Mouse (Mus musculus) WW6 (cell line): ENCODE data around the gene Arid5b.
A peak's percentile ranks its signal among the peaks of the same experiment; 100 is the strongest.

Experiments used
- DNase-seq: peaks from one replicate; pipeline ENCODE4 v3.0.0-alpha.2; 2013; ENCODE audit warnings: low read depth, low spot score

Arid5b gene

DNA sequence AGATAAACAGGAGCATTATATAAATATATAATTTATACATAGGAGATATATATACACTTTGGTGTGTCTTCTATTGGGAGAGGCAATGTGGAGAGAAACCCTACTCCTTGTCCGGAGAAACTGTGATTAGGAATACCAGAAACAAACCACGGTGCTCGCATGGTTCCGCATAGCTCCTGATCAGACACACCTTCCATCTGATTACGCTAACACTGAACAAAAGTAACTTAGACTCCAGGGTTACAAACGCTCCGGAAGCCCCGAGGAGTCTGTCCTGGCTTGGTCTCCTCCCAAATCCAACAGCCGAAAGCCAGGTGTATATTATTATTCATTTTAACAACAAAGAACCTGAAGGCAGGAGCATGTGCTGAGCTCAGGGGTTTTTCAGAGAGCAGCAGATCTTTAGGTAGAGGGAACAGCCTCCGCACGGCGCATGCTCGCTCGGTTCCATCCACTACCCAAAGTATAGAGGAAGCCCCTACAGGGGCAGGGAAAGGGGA, 41.5 kb downstream of the Arid5b start:
- DNase-seq = no peak

DNA sequence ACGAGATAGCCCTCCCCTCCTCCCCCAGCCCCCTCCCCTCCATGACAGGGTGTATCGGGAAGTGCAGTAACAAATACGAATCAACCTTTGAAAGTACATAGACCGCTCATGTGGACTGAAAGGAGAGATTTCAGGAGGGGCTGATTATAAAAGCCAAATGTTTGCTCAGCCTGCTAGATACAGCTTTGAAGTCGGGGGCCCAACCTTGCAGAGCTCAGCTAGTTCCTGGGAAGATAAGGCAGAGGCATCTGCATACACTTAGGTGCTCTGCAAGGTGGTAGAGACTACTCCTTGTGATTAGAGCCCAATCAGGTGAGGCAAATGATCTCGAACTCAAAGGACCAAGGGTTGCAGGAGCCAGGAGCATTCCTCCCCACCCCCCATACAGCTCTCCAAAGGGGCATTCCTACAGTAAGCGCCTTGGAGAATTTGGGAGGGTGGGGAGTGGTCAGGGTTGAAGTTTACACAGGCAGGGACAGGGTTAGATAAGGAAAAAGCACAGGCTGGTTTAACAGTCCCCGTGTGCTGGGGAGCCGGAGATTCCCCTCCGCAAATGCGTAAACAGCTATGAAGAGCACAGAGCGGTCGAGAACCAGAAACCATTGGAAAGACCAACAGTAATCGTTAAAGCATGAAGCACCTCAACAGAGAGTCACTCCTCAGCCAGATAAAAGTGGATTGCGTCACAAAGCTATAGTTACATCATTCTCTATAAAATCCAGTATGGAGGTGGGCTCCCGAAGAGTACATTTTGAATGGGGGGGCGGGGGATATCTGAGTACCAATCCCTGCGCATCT, 47.0 kb downstream of the Arid5b start:
- DNase-seq = peak; percentile 42

DNA sequence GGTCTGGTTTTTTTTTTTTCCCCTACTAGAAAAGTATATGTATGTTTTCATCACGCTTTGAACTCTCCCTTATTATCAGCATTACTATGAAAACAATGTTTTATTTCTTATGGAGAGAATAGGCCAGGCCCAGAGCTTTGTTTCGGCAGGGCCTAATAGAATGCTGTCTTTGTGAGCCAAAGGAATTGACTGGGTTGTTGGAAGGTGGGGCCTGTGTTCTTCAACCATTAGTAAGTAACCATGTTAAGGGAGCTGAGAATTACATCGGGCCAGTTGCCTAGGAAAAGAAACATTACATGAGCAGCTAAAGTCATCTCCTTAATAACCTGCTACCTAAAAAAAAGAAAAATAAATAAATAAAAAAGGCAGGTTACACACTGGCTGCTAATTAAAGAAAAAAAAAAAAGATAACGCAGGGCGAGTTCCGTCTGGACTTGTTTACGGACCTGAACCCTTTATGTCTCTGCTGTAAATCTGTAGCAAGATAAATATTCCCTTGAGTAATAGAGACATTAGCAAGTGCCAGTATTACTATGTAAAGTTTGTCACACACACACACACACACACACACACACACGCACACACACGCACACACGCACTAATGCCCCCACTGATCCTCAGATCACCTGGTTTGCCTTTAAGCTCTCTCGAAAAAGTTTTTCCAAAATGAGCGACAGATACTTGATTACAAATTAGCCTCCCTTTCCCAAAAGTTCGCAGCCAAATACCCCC, 47.7 kb downstream of the Arid5b start:
- no peak for DNase-seq

DNA sequence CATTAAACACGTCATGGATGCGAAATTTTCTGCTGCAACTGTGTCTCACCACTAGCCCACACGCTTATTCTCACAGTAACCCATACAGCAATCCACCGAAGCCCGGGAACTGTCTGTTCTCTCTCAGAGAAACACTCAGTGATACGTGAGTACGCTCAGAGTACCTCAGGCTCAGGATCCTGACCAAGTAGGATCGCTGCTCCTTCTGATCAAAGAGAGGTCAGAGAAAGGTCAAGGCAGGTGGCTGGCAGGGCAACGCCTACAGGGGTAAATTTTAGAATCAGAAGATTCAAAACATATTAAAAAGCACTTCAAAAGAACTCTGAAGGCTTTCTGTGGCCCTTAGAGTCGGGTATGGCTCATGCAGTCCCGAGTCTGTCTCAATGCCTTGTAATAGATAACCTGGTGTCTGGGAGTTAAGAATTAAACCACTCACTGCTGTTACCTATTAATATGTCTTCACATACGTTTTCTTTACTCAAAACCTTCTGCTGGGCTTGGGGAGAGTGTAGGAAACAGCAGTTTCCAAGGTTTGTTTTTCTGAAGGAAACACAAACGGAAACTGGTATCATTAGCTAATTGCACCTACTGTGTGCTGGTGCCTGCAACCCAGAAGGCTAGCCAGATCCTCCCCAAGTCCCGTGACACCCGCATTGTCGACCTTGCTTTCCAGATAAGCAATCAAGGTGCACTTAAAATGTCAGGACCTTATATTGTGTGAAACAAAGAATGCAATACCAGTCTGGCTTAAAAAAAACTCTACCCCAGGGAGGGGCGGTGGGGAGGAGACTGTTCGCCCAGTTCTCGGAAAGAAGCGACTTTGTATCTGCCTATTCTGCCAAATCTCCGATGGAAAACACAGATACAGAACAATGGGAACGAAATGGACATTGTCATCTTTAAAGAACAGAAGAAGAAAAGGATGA, 48.6 kb downstream of the Arid5b start:
- no peak for DNase-seq

DNA sequence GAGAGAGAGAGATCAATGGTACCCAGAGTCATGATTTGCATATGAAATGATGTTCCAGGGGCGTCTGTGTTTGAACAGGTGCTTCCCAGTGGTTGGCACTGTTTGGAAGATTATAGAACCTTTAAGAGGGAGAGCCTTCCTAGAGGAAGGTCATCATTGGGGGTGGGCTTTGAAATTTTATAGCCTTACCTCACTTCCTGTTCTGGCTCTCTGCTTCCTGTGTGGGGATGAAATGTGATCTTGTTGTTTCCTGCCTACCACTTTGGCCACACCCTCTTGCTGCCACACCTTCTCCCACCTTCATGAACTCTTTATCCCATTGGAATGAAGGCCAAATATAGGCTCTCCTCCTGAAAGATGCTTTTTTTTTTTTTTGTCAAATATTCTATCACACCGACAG, 55.9 kb downstream of the Arid5b start:
- no peak for DNase-seq

DNA sequence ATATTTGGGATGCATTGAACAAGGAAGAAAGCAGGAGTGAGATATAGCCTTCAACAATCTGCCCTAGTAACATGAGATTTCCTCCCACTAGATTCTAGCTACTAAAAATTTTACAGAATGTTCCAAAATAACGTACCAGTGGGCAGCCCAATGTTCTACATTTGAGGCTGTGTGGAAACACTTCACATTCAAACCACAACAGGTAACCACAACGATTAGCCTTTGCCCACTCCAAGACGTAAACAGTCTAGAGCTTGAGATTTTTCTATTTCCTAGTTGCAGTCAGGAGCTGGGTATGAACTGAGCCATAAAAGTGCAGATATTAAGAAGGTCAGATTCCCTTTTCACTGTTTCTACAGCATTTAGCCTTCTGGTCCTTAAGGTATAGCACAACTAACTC, 56.5 kb downstream of the Arid5b start:
- DNase-seq = no peak

DNA sequence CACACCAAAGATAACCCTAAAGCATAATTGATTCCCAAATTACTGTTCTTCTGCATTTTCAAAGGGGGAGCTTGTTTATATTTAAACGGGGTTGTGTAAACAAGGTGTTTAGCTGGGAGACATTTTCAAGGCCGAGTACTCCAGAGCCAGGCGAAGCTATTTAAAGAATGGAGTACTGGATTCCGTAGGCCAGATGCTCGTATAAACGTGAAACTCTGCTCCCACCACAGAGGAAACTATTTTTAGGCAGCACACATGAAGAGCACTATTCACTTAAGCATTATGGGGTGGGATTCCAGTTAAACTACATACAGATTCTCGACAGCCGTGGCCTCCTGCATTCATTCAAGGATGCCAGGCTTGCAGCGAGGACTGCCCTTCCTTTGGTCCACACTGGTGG, 59.2 kb downstream of the Arid5b start:
- no peak for DNase-seq

DNA sequence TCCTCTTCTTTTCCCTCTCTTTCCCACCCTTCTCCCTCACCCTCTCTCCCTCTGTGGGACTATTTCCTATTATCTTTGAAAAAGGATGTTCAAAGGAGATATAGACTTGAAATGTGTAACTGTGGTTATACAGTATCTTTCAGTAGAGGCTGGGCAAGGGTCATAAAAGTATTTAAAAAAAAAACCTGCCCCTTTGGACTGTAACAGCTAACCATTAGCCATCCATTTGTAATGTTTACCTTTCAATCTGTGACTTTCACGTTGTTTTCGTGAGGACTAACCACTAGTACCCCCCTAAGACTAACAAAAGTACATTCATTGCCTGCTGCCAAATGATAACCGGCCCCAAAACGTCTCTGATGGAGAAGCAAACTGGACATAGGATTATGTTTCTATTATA, 59.9 kb downstream of the Arid5b start:
- DNase-seq = no peak

DNA sequence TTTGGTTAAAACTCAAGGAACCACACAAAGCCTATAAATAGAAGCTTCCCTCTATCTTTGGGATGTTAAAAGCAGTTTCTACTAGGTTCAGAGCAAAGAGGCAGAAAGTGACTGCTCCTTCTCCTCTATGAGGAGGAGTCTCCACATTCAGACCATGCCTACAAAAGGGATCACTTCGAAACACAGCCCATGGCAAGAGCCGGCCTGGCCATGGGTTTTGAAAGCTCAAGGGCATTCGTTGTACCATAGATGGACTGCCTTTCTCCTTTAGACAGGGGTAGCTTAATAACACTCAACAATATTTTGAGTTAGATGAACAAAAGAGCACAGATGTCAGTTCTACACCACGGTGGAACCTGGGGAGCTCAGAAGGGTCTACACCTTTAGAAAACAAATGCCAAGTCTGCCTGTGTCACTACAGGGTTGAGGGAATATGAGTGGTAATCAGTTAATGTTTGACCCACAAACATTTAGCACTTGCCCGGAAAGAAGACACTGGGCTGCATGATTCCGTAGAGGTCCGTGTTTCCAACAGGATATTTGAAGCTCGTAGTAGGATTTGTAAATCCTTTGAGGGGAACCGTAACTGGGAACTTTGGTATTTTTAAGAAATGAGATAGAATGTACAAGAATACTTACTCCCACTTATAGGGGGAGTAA, 63.6 kb downstream of the Arid5b start:
- no peak for DNase-seq

DNA sequence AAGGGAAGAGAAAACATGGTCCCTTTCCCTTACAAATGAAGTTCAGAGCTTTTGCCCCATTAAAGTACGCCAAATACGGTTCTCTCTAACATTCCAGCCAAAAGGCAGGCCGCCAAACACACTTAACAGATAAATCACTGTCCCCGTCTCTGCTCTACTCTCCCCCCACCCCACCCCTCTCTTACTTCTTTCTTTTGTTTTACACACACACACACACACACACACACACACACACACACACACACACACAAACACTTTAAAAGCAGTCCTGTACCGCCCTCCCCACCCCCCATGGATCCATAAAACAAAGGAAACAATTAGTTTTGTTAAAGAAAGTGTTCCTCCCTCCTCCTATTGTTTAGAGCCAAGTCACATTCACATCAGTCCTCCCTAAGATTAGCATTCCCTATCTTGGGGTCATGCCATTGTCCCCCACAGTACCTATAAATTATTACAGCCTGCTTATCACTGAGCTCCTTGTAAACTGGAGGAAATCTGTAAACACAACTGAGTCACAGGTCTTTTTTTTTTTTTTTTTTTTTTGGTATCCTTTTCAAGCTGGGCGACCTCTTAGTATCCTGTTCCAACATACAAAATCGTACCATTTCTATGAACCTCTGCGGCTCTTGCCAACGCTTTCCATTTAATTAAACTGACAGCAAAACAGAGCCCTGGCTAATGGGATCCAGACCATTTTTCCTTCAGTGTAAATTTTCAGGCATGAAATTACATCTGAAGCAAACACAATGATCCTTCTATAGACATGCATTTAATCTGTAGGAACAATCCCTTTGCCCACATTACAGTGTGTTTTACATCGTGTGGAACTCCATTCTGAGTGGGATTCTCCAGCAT, 66.3 kb downstream of the Arid5b start:
- no peak for DNase-seq

DNA sequence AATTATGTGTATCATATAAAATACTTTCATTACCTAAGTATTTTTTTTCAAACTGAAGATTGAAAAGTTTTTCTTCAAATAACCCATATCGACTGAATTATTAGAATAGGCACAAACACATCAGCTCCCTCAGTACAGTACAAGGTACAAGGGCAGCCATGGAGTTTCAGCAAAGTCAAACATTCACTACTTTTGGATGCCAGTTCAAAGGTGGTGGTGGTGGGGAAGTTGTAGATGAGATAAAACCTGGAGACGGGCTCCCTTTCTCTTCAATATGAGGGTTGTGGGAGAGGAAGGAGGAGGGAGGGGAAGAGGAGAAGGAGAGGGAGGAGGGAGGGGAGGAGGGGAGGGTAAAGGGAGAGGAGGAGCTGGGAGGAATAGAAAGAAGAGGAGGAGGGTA, 67.0 kb downstream of the Arid5b start:
- no peak for DNase-seq

DNA sequence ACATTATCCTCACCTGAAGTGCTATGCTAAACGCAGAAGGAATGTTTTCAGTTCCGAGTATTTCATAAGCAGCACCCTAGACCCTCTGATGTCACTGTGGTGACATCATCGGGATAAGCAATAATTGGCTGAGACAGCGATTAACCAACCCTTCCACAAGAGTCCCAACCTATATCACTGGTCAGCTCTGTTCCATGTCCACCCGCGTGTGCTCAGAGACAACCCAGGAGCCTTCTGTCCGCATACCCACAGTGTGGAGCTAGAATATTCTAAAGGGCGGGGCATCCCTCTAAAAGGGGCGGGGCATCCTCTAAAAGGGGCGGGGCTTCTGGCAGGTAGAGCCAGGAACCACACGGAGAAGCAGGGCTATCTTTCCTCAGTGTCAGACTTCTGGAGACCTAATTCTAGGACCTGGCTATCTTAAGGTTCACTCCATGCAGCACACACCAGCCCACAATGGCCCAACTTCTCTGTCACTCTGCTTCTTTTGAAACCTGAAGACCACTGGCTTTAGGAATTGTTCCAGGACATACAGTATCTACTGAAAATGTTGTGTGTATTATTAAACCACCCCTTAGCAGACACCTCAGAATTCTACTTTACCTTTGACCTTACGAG, 68.4 kb downstream of the Arid5b start:
- DNase-seq = no peak

DNA sequence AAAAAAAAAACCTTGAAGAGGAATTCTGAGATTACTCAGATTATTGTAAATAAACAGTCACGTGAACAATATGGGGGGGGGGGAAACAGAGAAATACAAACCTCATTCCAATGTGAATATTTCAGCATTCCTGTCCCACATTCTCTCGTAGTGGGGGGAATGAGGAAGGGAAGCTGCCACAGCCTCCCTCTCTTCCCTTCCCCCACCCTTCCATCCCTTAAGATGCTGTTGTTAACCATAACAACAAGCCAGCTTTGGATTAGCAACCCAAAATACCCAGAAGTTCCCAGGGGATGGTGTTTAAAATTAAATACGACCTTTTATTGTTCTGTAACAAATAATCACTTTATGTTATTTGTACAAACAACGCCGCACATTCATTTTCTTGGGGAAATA, 69.9 kb downstream of the Arid5b start:
- DNase-seq = no peak

DNA sequence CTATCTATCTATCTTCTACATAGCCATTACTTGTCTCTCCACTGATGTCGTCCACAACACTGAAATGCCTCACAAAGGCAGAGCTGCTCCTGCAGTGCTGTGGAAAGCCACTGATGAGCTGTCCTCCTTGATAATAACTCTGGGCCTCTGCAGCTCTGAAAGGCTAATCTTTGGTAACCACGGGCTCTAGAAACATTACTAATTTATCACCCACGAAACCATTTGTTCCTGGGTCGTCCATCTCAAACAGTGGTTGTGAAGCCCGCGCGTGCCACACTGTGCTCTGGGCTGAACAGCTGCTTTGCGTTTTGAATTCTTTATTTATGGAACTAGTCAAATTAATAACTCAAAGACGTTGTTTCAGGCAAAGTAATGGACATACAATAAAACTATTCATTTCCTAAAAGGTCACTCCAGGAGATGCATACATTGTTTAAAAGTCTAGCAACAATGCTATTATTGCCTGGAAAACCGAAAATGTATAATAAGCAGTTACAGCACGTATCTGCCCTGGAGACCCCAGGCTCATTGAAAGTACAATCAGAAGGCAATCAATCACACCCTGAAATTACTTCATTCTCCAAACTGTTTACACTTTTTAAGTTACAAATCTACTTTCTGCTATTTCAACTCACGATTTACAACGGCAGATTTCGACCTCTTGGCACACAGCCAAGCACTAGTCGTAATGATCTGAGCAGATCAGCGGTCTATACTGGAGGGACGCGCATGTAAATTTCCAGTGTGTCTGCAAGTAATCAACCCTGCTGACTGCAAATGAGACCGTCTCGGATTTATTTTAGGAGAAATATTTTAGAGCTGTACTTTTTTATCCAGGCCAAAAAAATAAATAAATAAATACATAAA, 70.5 kb downstream of the Arid5b start:
- DNase-seq = no peak

DNA sequence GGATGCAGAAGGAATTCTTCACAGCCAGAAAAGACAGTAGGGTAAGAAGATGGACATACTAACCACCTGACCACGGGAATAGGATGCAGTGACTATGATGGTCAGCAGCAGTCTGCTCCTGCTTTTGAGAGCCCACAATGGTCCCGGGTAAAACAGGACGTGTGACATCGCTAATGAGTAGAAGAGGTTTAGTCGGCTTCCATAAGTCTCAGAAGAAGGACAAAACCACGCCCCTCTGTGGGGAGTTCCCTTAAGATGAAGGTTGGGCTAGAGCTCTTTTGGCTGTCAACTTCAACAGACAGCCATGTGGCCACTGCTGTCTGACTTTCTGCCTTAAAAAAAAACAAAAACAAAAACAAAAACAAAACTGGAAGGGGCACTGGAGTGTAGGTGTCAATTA, 74.1 kb downstream of the Arid5b start:
- no peak for DNase-seq

DNA sequence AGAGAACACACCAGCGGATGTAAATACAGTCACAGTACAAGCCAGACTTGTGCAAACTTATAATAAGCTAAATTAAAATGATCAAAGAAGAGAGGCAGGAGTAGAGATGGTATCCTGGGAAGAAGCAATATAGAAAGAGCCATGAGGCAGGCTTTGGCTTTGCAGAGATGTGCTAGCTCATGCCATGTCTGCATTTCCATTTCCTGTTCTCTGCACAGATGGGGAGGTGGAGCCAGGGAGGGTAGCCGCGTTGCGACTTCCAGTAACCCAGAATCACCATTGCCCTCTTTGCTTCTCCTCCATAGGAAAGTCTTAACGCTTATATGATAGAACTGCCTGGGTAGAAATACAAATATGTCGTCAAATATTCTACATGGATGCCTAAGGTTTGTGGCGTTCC, 74.7 kb downstream of the Arid5b start:
- DNase-seq = no peak

DNA sequence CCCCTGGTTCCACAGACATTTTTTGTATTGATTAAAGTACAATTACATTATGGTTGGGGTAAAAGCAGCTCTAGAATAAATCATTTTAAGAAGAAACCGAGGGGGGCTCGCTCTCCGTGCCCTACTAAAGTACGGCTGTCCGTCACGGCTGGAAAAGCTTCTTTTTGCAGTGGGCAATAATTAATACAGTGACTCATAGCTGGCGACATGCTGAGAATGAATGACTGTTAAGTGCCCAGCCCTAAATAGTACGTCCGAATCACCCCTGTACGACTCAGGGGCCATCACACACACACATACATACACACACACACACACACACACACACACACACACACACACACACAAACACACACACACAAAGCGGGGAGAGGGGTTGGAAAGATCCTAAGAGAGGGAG, 75.2 kb downstream of the Arid5b start:
- no peak for DNase-seq

DNA sequence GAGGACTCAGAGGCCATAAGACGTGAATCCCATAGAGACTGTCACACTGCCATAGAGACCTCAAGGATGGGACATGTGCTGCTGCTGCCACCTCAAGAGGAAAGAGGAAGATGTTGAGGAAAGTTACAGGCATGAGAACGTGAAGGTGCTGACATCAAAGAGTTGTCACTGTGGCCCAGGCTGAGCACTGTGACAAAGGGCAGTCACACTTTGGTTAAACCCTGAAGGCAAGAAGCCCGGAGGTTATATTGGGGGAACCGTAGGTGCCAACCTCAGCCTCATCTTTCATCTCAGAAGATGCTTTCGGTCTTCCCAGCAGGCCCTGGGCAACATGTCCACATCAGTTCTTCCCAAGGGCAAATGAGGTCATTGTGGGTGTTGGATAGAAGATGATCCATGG, 79.1 kb downstream of the Arid5b start:
- no peak for DNase-seq

DNA sequence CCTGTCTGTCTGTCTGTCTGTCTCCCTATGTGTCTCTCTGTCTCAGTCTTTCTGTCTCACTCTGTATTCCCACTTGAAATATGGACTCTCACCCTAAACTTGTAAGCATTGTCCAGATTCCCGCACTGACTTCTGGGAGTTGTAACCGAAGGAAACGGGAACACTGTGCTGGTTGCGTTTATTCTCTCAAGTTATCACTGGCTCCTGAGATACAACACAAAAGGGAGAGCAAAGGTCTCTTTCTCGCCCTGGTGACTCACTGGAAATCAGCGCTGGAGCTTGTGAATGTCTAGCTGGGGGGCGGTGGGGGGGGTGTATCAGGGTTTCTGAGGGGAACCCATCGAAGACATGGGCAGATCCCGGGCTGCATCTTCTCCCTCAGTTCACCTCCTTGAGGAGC, 82.2 kb downstream of the Arid5b start:
- no peak for DNase-seq
